Mouse (Mus musculus): ENCODE results near the gene Rufy3.
A peak's percentile ranks its signal among the peaks of the same experiment; 100 is the strongest.

The Rufy3 gene

DNA sequence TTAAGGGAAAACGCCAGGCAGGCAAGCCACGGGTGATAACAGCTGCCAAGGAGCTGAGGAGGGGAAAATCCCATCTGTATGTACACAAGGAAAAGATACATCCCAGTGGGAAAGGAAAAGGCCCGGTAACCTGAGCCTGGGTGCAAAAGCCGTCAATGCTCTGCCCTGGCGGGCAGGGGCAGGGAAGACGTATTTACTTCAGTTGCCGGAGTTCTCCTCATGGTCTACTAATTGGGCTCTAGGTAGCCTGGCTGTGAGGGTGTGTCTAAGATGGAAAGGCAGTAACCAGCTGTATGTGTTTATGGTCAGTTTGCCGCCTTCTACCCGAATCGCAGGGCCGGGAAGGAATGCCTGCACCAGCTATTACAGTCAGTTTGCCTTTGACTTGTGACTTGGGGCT lies 64.3 kb downstream of the Rufy3 start:
- no peak for DNase-seq (ENCODE audit: low spot score)

DNA sequence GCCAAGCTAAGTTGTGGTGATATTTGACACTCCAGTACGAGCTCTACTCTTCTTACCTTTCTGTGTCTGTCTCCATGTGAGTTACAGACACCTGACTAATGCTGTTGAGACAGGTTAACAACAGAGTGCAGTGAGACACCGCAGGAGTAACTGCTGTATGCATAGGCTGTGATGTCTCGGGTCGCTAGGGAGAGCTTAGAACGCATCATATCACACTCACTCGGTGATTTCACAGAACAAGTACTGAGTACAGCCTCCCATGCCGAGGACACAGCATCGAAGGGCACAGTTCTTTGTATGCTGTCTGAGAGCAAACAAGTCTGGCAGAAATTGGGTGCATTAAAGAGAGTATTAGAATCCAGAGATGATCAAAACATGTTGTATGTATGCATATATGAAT lies 65.1 kb downstream of the Rufy3 start:
- no peak for DNase-seq (ENCODE audit: low spot score)

GRCm38 (mm10) chr5:88630883-88631282 lies 66.0 kb downstream of the Rufy3 start:
- no peak for DNase-seq (ENCODE audit: low spot score)

DNA sequence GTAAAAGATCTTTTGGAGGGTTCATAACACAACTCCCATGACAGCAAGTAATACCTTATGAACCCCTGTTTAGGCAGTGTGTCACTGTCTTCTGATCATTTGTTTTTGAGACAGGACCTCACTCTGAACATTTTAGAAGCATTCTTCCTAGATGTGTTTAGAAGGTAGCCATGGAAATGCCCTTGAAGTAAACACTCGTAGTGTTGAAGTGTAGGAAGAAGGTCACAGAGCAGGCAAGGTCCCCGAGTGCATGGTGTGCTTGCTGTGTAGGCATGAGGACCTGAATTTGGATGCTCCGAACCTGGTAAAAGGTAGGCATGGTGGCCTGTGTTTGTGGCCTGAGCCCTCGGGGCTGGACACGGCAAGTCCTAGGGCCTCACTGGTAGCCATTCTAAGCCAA lies 66.7 kb downstream of the Rufy3 start:
- DNase-seq (ENCODE audit: low spot score), result no peak

DNA sequence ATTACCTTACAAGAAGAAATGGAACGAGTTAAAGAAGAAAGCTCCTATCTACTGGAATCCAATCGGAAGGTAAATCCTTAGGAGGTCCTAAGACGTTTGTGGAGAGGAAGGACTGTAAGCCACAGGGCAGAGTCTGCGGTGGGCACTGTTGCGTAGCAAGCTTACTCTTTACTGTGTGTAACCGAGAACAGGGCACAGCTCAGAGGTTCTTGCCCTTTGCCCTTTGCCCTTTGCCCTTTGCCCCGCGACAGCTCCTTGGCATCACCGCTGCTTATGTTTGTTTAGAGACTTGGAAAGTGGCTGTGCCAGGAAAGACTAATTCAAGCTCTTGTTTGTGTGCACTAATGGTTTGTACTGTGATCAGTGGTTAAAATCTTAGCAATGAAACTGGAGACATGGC lies 67.6 kb downstream of the Rufy3 start:
- no peak for DNase-seq (ENCODE audit: low spot score)

DNA sequence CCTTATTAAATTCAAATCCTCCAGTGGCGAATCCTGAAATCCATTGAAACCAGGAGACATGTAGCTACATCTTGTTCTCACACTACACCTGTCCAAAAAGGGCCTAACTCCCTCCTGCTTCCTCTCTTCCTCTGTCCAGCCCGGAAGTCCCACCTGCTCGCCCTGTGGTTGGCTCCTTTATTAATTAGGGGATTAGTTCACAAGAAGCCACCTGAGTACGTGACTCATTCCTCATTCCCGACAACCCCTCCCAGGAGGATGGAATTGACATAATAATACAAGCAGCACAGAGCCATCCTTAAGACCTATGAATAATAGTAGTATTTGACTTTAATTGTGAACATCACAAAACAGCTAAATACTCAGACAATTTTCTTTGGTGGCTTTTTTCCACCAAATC lies 69.2 kb downstream of the Rufy3 start:
- DNase-seq (ENCODE audit: low spot score), result no peak

GRCm38 (mm10) chr5:88642786-88643185 lies 77.9 kb downstream of the Rufy3 start:
- no peak for DNase-seq (ENCODE audit: low spot score)

DNA sequence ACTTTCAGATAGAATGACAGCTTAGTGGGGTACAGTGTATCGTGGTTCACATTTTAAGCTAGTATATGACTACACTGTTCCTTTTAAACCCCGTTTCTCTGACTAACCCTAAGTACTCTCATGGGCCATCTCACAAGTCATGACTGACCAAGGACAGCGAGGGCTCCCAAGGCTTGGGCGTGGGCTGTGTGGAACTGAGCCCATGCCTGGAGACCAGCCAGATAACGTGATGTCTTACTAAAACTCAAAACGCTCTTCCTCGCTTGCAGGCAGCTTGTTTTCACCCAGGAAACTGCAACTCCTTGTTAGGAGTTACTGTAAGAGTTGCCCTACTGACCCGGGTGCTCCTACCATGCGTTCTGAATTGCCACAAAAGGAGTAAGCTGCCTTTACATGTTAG lies 78.7 kb downstream of the Rufy3 start:
- DNase-seq (ENCODE audit: low spot score), result no peak

GRCm38 (mm10) chr5:88644901-88645300 lies 80.1 kb downstream of the Rufy3 start:
- DNase-seq (ENCODE audit: low spot score), result no peak

DNA sequence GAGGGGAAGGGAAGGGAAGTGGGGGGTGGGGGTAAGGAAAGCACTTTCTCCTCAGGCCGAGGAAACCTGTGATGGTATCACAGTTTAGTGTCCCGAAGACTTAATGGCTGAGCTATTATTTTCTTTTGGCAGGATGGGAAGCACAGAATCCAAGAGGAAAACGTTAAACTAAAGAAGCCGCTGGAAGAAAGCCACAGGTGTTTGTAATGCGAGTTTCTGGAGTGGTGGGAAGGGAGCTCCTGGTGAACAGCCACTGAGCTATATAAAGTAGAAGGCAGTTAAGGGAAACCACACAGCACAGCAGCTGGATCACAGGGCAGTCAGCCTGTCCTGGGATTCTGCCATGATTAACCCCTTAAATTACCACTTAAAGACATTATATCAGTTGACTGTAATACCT lies 80.6 kb downstream of the Rufy3 start:
- DNase-seq (ENCODE audit: low spot score), result no peak

GRCm38 (mm10) chr5:88649250-88650173 lies 84.7 kb downstream of the Rufy3 start:
- DNase-seq (ENCODE audit: low spot score), result no peak

DNA sequence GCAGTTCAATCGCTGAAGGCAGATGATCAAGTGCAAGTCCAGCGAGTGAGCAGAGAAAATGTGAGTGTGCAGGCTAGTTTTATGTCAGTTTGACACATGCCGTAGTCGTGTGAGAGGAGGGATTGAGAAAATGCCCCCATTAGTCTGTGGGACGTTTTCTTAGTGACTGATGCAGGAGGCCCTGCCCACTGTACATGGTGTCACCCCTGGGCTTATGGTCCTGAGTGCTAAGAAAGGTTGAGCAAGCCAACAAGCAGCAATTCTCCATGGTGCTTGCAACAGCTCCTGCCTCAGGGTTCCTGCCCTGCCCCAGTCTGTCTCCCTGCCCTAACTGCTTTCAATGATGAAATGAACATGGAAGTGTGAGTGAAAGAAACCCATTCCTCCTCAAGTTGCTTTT lies 87.7 kb downstream of the Rufy3 start:
- DNase-seq (ENCODE audit: low spot score), result no peak

GRCm38 (mm10) chr5:88657868-88658267 lies 93.0 kb downstream of the Rufy3 start:
- DNase-seq (ENCODE audit: low spot score), result no peak

- no peak for DNase-seq (ENCODE audit: low spot score)
Measured at GRCm38 (mm10) chr5:88663151-88663550, 98.3 kb downstream of the Rufy3 start.

GRCm38 (mm10) chr5:88663875-88664274 lies 99.0 kb downstream of the Rufy3 start:
- DNase-seq (ENCODE audit: low spot score), result no peak

DNA sequence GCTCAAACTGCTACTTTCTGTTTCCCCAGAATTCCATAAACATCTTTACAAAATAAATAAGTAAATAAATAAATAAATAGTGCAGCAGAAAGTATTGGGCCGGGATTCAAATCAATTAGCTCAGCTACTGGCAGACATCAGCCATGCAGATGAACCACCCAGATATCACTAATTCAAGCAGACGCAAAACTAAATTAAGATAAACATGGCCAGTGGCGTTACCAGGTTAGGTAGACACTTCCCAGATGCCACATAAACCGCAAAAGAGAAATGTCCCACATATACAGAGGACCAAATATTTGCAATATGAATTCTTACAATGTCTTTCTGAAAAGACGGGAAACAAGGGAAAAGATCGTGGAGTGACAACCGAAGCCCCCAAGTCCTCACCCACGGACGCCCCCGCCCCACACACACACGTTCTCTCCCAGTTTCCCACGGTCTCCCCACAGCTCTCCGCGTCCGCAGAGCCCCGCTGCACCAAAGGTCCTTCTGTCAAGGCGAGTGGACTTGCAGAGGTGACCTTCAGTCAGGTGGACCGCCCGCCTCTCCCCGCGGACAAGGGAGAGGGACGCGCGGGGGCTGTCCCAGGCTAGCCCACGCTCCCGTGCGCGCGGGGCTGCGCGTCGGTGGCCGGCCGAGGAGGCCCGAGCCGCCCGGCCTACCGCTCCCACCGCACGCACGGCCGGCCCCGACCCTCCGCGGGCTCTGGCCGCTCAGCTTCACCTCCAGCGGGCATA lies 110.0 kb downstream of the Rufy3 start:
- DNase-seq (ENCODE audit: low spot score), result peak; percentile 21

DNA sequence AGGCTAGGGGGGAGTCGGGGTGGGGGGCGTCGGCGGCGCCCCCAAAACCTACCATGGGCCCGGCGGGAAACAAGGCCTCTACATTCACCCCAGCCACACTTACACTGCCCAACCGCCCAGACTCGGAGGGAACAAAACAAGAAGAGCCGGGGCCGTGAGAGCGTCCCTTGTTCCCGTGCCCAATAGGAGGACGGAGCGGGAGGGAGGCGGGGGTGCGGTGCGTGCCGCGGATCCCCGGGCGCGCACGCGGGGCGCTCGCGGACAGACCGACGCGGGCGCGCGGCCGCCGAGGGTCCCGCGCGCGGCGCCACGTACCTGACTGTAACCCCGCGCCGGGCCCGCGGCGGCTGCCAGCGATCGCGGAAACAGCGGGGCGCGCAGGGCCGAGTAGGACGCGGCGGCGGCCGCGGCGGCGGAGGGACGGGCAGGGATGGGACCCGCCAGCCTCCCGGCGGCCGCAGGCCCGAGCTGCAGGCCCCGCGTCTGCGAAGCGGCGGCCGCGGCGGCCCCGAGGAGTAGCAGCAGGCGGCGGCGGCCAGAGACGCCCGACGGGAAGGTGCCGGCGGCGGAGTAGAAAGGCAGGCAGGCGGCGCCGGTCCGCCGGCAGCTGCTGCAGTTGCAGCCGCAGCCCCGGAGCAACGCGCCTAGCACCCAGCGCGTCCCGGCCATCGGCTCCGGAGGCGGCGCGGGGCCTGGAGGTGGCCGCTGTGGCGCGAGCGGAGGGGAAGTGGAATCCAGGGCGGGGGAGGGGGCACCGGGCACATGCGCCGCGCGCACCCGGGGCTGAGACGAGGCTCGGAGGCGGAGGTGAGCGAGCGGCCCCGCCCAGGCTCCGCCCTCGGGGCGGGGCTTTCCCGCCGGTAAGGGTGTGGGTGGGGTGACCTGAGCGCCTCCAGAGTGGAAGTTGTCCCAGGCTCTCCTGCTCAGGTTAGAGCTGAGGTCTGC lies 110.9 kb downstream of the Rufy3 start, which contains the start of gene Grsf1:
Gene Grsf1, minus strand, starts transcription at position 729 of the 945 bp plus-strand sequence.
- peak; percentile 79 for DNase-seq (ENCODE audit: low spot score)

DNA sequence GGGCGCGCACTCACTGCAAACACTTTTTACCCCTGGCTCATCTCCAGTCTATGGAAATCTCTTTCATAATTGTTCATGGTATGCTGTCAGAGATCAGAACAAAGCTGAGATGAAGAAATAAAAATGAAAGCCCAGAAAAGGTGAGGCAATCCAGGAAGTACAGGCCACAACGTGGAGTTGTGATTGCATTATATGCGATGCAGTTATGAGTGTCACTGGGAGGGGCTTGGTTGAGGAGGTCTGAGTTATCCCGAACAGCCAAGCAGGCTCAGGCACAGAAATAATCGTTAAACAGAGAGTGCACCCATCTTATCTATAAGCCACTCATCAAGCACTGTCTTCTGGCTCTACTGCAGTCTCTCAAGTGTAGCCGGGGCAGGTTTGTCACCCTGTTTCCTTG lies 114.1 kb downstream of the Rufy3 start:
- DNase-seq (ENCODE audit: low spot score), result no peak

DNA sequence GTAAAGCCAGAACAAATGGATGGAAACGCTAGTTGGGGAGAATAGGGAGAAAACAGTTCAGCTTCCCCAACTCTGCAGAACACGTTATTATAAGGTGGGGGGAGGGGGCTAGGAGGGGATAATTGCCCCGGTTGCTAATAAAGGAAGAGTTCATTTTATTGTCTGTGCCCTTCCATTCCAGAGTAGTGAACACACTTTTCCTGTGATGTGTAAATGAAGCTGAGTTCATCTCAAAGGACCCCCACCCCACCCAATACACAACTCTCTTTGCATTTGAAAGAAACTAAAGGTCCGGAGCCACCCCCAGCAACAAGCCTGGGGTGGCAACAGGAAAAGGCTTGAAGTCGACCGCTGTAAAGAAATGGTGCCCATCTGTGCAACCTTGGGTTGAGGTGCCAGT lies 114.5 kb downstream of the Rufy3 start:
- DNase-seq (ENCODE audit: low spot score), result no peak

GRCm38 (mm10) chr5:88680567-88680966 lies 115.7 kb downstream of the Rufy3 start:
- no peak for DNase-seq (ENCODE audit: low spot score)

- no peak for DNase-seq (ENCODE audit: low spot score)
Measured at GRCm38 (mm10) chr5:88683706-88684105, 118.9 kb downstream of the Rufy3 start.

GRCm38 (mm10) chr5:88684226-88684625 lies 119.4 kb downstream of the Rufy3 start:
- no peak for DNase-seq (ENCODE audit: low spot score)

All from spleen, adult 12 weeks (tissue).